Mouse (Mus musculus) MEL-GATA-1-ER (cell line): ENCODE measurements around the gene Fscn3.

Source experiments
- DNase-seq: peaks from one replicate; pipeline ENCODE4 v3.0.0-alpha.2; 2012; ENCODE audit warnings: low read depth; ENCODE audit errors: extremely low read depth

Fscn3 gene

GRCm38 (mm10) chr6:28427096-28427839, at the start of gene Fscn3:
Gene Fscn3, plus strand, starts transcription at chr6:28427789.
- no peak for DNase-seq

DNA sequence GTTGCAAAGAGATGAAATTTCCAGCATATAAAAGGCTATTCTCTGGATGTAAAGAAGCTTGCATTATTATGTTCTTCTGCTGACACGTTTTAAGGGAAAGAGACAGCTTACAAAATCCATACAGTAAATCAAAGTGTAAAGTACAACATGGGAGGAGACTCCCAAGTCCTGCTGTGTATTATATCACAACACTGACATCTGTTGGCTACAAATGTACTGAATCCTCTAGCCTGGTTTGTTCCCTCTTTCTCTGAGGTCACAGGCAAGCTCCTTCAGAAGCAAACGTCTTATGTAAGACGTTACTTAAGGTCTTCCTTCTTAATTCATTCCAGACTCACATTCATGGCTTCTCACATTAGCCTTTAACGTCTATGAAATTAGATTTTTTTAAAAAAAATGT, 45.6 kb upstream of the Fscn3 start:
- no peak for DNase-seq

DNA sequence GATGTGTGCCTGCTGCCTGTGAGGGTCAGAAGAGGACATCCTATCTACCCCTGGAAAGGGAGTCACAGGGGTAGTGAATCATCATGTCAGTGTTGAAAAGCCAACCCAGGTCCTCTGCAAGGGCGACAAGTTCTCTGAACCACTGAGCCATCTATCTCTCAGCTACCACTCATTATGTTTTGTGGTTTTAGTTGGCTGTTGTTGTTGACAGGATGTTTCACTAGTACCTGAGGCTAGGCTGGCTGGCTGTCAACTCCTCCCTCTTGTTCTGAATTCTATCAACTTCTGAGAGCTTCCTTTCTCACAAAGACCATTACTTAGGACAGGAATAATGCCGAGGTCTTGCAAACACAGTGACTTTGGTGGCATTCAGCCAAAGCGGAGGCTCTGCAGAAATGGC, 42.4 kb upstream of the Fscn3 start:
- DNase-seq = no peak

DNA sequence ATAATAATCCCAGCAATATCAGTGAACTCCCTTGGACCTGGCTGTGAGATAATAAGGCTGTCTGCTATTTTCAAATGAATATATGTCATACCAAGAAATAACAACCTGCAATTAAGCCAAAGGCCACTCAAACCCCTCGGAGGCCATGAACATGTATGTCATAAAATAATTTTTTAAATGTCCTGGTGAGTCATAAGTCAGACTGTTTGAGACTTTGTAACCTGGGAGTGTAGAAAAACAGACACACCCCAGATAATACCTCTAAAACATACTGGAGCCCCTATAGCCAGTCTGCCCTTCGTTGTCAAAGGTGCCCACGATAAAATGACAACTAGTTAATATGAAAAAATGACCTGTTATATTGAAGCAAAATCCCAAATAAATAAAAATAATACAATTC, 38.6 kb upstream of the Fscn3 start:
- DNase-seq = no peak

GRCm38 (mm10) chr6:28396051-28396852, 31.3 kb upstream of the Fscn3 start:
- no peak for DNase-seq

- DNase-seq = no peak
Measured at GRCm38 (mm10) chr6:28396853-28397457, 30.6 kb upstream of the Fscn3 start.

- DNase-seq = no peak
Measured at GRCm38 (mm10) chr6:28397681-28398203, 29.8 kb upstream of the Fscn3 start, which contains the start of gene Zfp800. Gene Zfp800, minus strand, starts transcription at chr6:28398005.

DNA sequence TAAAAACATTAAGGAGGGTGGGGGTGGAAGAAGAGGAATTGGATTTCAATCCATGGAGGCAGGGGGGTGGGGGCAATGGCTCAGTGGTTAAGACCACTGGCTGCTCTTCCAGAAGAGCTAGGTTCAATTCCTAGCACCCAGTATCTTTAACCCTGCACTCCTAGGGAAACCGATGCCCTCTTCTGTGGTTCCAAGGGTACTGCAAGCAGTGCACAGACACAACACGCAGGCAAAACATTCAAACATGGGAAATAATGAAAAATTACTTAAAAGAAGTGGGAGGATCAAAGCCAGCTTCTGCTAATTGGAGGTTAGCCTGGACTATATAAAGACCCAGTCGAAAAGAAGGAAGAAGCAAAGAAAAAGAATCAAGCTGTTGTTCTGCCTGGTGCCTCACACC, 28.9 kb upstream of the Fscn3 start:
- no peak for DNase-seq

GRCm38 (mm10) chr6:28399791-28400190, 27.8 kb upstream of the Fscn3 start:
- DNase-seq = no peak

DNA sequence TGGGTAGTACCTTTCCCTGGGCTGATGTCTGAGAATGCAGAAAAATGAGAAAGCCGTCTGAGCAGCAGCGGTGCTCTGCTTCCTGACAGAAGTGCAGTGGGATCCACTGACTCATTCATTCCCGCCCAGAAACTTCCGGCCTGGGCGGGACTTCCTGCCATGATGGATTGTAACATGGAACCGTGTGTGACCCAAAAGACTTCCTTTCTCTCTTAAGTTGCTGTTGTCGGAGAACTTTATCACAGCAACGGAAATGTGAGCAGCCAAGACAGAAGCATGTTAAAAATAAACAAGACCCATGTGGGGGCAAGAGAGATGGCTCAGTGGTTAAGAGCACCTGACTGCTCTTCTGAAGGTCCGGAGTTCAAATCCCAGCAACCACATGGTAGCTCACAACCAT, 17.5 kb upstream of the Fscn3 start:
- no peak for DNase-seq

- DNase-seq = no peak
Measured at GRCm38 (mm10) chr6:28411236-28411635, 16.4 kb upstream of the Fscn3 start.

DNA sequence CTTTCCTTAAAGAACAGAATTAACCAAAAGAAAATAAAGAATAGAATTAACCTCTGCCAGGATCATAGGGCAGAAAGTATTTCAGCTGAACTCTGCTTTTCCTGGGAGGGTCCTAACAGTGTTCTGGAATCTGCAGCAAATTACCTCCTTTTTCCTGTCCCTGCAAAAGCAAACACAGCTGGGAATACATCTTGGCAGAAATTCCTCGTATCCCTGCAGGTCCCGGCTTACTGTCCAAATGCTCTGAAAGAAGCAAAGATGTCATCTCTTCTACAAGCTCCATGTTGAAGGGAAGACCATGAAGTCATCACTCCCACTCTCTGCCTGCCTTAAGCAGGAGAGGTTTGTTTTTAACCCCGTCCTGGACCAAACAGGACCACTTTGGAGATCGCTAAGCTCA, 10.6 kb upstream of the Fscn3 start:
- DNase-seq = no peak

- no peak for DNase-seq
Measured at GRCm38 (mm10) chr6:28418449-28418848, 9.1 kb upstream of the Fscn3 start.

- no peak for DNase-seq
Measured at GRCm38 (mm10) chr6:28419673-28420072, 7.9 kb upstream of the Fscn3 start.

DNA sequence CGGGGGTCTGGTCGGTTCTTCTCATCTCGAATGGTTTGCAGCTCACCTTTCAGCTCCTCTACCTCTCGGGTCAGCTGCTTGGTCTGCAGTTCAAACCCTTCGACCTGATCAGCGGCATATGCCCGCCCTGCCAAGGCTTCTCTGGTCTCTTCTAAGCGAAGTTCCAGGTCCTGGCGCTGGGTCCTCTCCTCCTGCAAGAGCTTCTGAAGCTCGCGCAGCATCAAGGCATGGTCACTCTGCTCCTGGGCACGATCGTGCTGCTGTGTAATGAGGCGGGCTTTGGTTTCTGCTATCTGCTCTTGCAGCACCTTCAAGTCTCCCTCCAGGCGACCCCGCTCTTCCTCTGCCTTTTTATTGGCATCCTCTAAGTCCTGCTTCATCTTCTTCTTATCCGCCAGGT, 7.2 kb upstream of the Fscn3 start:
- no peak for DNase-seq

DNA sequence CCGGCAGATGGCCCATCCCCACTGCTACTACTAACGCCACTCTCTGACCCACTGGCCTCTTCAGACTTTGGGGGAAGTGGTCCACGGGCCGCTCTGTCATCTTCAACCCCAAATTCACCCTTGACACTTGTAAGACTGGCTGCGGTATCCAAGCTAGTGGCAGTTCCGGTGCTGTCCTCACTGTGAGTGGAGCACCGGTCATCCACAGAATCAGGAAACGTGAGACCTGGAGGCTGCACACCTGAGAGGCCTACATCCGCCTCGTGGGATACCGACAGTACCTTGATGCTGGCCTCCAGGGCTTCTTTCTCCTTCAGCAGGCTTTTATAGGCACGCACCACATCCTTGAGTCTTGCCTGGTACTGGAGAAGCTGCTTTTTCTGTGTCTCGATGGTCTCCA, 6.7 kb upstream of the Fscn3 start:
- no peak for DNase-seq

- DNase-seq = peak; percentile 90
Measured at GRCm38 (mm10) chr6:28421469-28422000, 6.1 kb upstream of the Fscn3 start.

- no peak for DNase-seq
Measured at GRCm38 (mm10) chr6:28422651-28423290, 4.8 kb upstream of the Fscn3 start.

- no peak for DNase-seq
Measured at GRCm38 (mm10) chr6:28423313-28423712, 4.3 kb upstream of the Fscn3 start, which contains the start of gene Arf5. Gene Arf5, plus strand, starts transcription at chr6:28423560.

- DNase-seq = no peak
Measured at GRCm38 (mm10) chr6:28423767-28424695, 3.6 kb upstream of the Fscn3 start.
